Mouse (Mus musculus) MEL (cell line): Measurements from ENCODE around the gene H2-Eb2.

Experiments used
- CTCF ChIP-seq, 3 experiments: IDR thresholded peaks in 2 of 3; conservative IDR thresholded peaks in 1 of 3; 2 replicates each; pipeline ENCODE4 v1.5.1; 2011 to 2012; ENCODE audit warnings: low read length in 3 of 3, low read depth in 2 of 3, mild to moderate bottlenecking in 2 of 3, improper control_type of control experiment in 1 of 3, inconsistent platforms in 1 of 3, mixed read lengths in 1 of 3, moderate library complexity in 1 of 3; ENCODE audit not compliant: control insufficient read depth in 1 of 3, insufficient read depth in 1 of 3, poor library complexity in 1 of 3, severe bottlenecking in 1 of 3
- ELF1 ChIP-seq: IDR thresholded peaks from 2 replicates; pipeline ENCODE4 v1.6.1; 2014; ENCODE audit warnings: low read depth, mild to moderate bottlenecking, inconsistent platforms, low read length, improper control_type of control experiment, moderate library complexity
- EP300 ChIP-seq, 2 experiments: IDR thresholded peaks; 2 replicates each; pipeline ENCODE4 v1.6.1; 2011; ENCODE audit warnings: improper control_type of control experiment in 2 of 2, low read length in 2 of 2, low read depth in 1 of 2, mild to moderate bottlenecking in 1 of 2
- ETS1 ChIP-seq: IDR thresholded peaks from 2 replicates; pipeline ENCODE4 v1.6.1; 2012; ENCODE audit warnings: low read depth, mild to moderate bottlenecking, inconsistent platforms, low read length, improper control_type of control experiment, moderate library complexity
- HCFC1 ChIP-seq: IDR thresholded peaks from 2 replicates; pipeline ENCODE4 v1.6.1; 2012; ENCODE audit warnings: low read depth, mild to moderate bottlenecking, inconsistent platforms, low read length, improper control_type of control experiment, moderate library complexity
- MAX ChIP-seq: IDR thresholded peaks from 2 replicates; pipeline ENCODE4 v1.6.1; 2011; ENCODE audit warnings: low read length, improper control_type of control experiment
- MYB ChIP-seq: IDR thresholded peaks from 2 replicates; pipeline ENCODE4 v1.6.1; 2011; ENCODE audit warnings: mild to moderate bottlenecking, low read depth, low read length, improper control_type of control experiment
- POLR2A ChIP-seq, 2 experiments: IDR thresholded peaks; 2 replicates each; pipeline ENCODE4 v1.6.1; 2011 to 2012; ENCODE audit warnings: low read length in 2 of 2, mild to moderate bottlenecking in 2 of 2, control low read depth in 1 of 2, improper control_type of control experiment in 1 of 2, low read depth in 1 of 2, moderate library complexity in 1 of 2; ENCODE audit not compliant: control insufficient read depth in 1 of 2, insufficient read depth in 1 of 2, poor library complexity in 1 of 2
- POLR2AphosphoS2 ChIP-seq: IDR thresholded peaks from 2 replicates; pipeline ENCODE4 v1.6.1; 2011; ENCODE audit warnings: low read length, improper control_type of control experiment
- RCOR1 ChIP-seq: IDR thresholded peaks from 2 replicates; pipeline ENCODE4 v1.6.1; 2012; ENCODE audit warnings: low read depth, mild to moderate bottlenecking, inconsistent platforms, low read length, improper control_type of control experiment
- UBTF ChIP-seq: IDR thresholded peaks from 2 replicates; pipeline ENCODE4 v1.6.1; 2012; ENCODE audit warnings: low read depth, mild to moderate bottlenecking, inconsistent platforms, low read length, improper control_type of control experiment, moderate library complexity, borderline replicate concordance; ENCODE audit not compliant: insufficient read depth
- USF1 ChIP-seq: IDR thresholded peaks from 2 replicates; pipeline ENCODE4 v1.6.1; 2014; ENCODE audit warnings: low read depth, mild to moderate bottlenecking, inconsistent platforms, low read length, improper control_type of control experiment, moderate library complexity
- ZMIZ1 ChIP-seq: IDR thresholded peaks from 2 replicates; pipeline ENCODE4 v1.6.1; 2012; ENCODE audit warnings: low read depth, mild to moderate bottlenecking, inconsistent platforms, low read length, improper control_type of control experiment, moderate library complexity

- TF ChIP-seq POLR2AphosphoS2 = no peak
- no peak for TF ChIP-seq UBTF
- TF ChIP-seq USF1 = no peak
- no peak for TF ChIP-seq MAX
- no peak for TF ChIP-seq ZMIZ1
- no peak for TF ChIP-seq ETS1
- TF ChIP-seq POLR2A (IDR thresholded peaks at IDR 0.05; ENCODE audit: control insufficient read depth in 1 of 2, insufficient read depth in 1 of 2, low read depth in 1 of 2, low read length in 2 of 2, poor library complexity in 1 of 2) = no peak
- TF ChIP-seq MYB = no peak
- no peak for TF ChIP-seq CTCF (IDR thresholded peaks at IDR 0.05 in 2 of 3, conservative IDR thresholded peaks at IDR 0.05 in 1 of 3; ENCODE audit: control insufficient read depth in 1 of 3, insufficient read depth in 1 of 3, low read depth in 2 of 3, low read length in 3 of 3, poor library complexity in 1 of 3, severe bottlenecking in 1 of 3)
- no peak for TF ChIP-seq ELF1
- TF ChIP-seq EP300 (IDR thresholded peaks at IDR 0.05; ENCODE audit: low read depth in 1 of 2, low read length in 2 of 2) = no peak
- TF ChIP-seq RCOR1 = no peak
- TF ChIP-seq HCFC1 = no peak
These were observed 51.4 kb downstream of the H2-Eb2 start, which contains the start of gene Btnl1 for GRCm38 (mm10) chr17:34376847-34377246.
